Mouse (Mus musculus) cortical plate, adult 2 months (tissue): ENCODE measurements around the gene Lonp1.
A peak's percentile ranks its signal among the peaks of the same experiment; 100 is the strongest.

Experiments used
- CTCF ChIP-seq: fragments of 200-500 bp; IDR thresholded peaks from 2 replicates; pipeline ENCODE4 v1.5.1; 2011; ENCODE audit warnings: mild to moderate bottlenecking, control low read depth, low read length; ENCODE audit not compliant: insufficient read depth; ENCODE audit errors: extremely low read depth
- POLR2A ChIP-seq: fragments of 200-500 bp; IDR thresholded peaks from 2 replicates; pipeline ENCODE4 v1.6.1; 2011; ENCODE audit warnings: mild to moderate bottlenecking, low read length, control low read depth; ENCODE audit not compliant: insufficient read depth; ENCODE audit errors: extremely low read depth

DNA sequence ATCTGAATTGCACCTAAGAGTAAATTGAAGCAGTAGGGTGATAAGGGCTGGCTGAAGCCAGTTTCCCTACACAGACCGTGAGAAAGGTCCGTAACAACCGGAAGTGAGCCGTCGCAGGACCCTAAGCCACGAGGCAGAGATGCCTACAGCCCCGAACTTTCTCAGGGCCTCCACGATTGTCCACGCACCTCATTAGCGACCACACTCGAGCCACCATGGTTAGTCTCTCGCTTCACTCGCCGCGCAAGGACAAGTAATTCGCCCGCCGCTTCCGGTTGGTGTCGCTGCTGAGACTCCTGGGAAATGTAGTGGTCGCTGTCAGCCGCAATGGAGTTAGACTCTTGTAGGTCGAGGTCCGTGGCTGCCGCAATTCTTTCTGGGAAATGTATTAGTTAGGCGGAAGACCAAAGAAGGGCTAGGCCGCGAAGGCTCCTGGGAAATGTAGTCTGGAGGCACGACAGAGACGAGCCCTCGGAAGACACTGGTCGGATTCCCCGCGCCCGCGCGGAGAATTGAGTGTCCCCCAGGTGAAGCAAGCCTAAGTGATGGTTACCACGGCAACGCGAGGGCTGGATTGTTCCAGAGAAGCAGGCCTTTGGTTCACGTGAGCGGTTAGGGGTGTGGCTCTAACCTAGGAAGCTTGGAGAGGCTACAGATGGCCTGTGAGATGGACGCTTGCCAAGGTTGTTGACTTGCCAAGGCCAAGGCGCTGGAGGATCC, 17.1 kb downstream of the Lonp1 start, which contains the start of gene 2410015M20Rik:
- TF ChIP-seq POLR2A = peak; percentile 94
- peak; percentile 27; the same call in 1 of the 2 replicates for TF ChIP-seq CTCF
